Mouse (Mus musculus) adrenal gland, adult 8-10 months (tissue): ENCODE measurements around the gene Mff. TPM values are rescaled to one million over a fixed set of nuclear protein-coding genes. Genes with fewer than 3 reads are reported as not detected.

Experiments
- DNase-seq: peaks from one replicate; pipeline ENCODE4 v3.0.0; 2022
- total RNA-seq, 4 experiments: library from RNA; stranded (reverse); gene quantifications; 2 replicates each; pipeline ENCODE4 v1.2.4; 2022

Gene Mff
- 100 to 1,000 TPM; 124 to 153 (median 137) TPM for total RNA-seq

DNA sequence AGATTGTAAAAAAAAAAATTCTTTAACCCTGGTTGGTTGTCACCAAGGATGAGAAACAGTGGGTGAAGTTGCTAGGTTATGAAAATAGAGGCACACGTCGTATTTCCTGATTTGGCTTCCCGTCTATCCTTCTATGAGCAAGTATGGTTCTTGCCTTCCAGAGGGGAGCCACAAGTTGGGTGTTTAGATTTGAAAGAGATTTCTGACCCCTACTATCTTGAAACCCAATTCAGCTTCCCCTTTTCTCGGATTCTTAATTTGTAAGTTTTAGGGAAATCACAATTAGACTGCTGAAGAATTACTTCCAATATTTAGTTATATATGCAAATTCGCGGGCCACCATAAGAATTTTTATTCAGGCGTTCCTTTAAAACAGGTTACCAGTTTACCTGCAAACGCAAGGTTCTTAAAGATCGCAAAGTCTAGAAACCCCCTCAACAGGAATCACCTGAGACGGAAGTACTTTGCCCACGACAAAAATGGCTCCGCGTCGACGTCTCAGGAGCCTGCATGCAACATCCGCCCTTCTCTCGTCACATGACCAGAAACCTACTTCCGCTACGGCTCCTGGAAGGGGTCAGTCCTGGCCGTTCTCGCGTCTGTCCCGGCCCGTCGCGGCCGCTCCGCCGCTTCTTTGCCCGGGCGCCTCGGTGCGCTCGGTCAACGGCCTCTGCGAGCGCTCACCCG lies at the start of gene Mff:
Gene Mff, plus strand, starts transcription at position 552 of the 687 bp plus-strand sequence.
- peak; percentile 91 for DNase-seq

DNA sequence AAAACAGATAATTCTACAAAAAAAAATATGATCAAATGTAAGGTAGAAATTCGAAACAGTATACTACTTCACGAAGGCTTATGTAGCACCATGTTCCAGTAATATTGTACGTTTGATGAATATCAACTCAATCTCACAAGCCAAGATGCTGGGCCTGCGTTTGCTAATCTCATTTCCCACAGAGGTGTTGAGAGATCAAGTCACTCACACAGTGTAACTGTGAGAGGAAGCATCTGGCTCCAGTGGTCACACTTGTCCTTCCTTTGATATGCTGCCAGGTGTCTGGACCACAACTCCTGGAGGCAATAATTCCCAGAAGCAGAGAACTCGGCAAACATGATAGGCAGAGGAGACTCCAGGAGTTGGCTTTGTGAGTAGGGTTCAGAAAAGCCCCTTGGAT lies 38.4 kb upstream of the Mff start:
- no peak for DNase-seq

DNA sequence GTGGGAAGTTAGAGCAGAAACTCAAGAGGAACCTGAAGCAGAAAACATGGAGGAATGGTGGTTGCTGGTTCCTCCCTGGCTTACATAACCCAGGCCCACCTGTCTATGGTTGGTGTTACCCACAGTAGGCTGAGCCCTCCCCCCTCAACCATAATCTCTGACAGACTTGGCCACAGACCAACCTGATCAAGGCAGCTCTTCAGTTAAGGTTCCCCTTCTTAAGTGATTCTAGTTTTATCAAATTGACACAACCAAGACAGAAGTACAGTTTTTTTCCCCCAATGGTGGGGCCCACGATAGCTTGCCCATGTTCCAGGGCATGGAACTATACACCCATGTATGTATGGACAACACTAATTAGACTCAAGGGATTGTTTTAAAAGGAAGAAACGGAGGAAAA lies 37.8 kb upstream of the Mff start:
- no peak for DNase-seq

DNA sequence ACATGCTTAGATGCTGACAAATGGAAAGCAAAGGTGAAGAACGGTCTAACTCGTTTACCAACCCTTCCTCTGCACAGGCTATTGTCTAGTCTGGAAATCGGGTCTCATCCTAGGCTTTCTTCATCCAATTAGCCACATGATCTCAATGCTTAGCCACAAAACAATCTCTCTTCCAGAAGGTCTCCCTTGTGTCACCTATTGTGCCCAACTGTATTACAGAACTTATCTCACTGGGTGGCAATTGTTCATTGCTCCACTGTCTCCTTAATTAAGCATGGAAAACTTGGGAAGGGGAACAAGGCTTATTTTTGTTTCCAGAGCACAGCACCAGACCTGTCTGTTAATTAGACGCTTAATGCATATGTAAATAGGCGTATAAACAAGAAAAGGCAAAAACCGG lies 36.8 kb upstream of the Mff start:
- no peak for DNase-seq

GRCm38 (mm10) chr1:82695915-82696314 lies 28.8 kb upstream of the Mff start:
- DNase-seq: no peak

GRCm38 (mm10) chr1:82717816-82718512 lies 6.7 kb upstream of the Mff start:
- DNase-seq: no peak

DNA sequence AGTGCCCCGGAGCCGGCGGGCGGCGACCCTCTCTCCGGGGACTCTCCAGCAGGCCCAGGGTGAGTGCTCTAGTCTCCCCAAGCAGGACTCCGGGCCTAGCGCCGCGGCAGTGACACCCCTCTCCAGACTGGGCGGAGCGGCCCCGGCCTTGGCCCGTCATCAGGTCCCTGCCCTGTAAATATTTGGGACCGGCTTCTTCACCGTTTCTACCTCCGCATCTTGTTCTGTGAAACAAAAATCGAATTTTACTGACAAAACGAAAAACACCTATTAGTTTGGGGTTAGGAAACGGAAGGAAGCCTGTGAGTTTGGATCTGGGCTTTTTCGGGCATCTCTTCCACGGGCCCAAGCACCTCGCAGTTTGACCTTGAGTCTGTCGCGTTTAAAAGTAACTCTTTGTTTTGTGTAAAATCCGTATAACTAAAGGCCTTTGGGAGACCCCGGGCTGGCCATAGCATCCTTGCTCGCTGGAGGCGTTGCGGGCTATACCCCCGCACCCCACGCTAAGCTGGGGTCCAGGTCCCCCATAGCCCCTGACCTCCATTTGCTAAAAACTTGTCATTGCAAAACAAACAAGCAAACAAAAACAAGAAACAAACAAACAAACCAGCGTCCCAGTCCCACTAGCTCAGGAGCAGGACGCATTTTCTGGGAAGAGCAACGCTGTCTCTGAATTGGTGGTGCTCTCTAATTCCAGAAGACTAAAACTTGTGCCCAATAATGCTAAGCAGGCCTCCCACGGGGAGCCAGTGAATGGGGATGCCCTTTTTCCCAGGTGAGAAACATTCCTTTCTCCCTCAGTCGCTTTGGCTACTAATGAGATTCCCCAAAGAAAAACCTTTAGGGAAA lies 560 bp downstream of the Mff start:
- peak; percentile 5 for DNase-seq

GRCm38 (mm10) chr1:82725875-82726185 lies 1.1 kb downstream of the Mff start:
- DNase-seq: no peak

DNA sequence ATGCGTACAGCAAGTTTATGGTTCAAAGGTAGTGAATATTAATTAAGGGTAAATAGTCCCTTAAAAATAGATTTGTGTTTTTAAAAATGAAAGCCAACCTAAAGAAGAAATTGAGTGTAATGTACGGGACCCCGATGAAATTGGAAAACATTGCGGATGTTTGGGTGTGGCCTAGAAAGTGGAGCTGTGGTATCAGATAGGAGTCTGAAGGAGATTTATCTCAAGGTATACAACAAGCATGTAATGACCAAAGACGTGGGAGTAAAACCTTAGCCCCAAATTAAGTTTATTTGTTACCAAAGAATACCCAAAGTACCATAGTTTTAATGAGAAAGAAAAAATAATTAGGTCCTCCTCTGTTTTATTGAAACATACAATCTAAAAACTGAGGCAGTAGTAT lies 1.8 kb downstream of the Mff start:
- no peak for DNase-seq

DNA sequence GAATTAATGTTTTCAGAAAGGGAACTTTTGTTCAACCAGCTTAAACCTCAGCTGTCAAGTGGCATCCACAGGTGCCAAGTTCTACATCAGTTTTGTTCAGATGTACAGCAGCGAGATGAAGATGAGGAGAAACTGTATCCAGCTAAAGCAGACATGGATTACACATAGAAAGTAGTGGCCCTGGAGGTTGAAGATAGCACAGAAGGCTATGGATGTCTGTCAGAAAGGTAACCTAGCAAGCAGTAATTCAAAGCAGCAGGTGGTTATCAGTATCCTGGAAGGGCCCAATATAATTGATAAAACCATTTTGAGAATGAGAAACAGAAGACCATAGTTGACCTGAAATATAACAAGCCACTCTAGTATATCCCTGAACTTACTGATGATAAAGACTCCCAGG lies 8.7 kb downstream of the Mff start:
- DNase-seq: no peak

GRCm38 (mm10) chr1:82738066-82738465 lies 13.4 kb downstream of the Mff start:
- no peak for DNase-seq

DNA sequence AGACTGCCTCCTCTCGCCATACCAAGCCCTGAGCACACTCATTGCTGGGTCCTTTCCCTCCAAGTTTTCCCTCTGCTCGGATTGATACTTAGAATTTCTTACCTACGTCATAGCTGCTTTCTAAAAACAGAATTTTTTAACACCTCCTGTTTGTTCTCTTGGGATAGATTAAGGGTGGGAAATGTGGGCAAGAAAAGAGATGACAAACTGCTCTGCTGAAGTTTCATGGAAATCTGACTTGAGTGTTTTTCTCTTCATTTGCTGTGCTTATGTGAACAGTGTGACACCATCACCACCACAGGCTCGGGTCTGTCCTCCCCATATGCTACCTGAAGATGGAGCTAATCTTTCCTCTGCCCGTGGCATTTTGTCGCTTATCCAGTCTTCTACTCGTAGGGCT lies 16.8 kb downstream of the Mff start:
- DNase-seq: no peak

DNA sequence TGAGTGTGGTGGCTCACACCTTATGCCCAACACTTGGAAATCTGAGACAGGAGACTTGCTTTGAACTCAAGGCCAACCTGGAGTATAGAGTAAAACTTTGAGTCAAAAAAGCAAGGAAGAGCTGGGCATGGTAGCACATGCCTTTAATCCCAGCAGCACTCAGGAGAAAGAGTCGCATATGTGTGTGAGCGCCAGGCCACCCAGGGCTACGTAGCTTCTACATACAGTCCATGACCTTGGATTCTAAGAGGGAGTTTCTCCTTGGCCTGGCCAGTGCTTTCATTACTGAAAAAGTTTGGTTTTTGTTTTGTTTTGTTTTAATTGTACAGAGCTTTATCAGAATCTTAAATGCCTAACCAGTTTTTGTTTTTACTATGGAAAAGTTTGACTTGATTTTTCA lies 19.3 kb downstream of the Mff start:
- DNase-seq: peak; percentile 9

DNA sequence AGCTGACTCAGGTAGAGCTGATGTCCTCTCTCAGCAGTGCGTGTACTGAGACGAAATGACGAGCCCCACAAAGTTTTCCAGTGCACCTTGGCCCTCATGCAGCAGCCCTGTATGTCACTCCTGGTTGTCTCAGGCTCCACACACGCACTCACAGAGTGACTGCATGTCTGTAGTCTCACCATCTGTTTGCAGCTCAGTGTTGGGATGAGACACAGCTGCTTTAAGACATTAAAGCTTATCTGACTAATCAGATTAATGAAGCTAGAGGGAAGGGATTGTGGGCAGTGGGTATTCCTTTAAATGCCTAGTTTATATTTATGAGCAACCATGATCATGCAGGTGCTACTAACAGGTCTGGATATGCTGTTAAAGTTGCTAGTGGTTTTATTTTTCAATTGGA lies 21.7 kb downstream of the Mff start:
- DNase-seq: no peak

- DNase-seq: no peak
Observed at GRCm38 (mm10) chr1:82747714-82748452, 23.2 kb downstream of the Mff start.

GRCm38 (mm10) chr1:82759520-82759919 lies 34.8 kb downstream of the Mff start:
- no peak for DNase-seq

DNA sequence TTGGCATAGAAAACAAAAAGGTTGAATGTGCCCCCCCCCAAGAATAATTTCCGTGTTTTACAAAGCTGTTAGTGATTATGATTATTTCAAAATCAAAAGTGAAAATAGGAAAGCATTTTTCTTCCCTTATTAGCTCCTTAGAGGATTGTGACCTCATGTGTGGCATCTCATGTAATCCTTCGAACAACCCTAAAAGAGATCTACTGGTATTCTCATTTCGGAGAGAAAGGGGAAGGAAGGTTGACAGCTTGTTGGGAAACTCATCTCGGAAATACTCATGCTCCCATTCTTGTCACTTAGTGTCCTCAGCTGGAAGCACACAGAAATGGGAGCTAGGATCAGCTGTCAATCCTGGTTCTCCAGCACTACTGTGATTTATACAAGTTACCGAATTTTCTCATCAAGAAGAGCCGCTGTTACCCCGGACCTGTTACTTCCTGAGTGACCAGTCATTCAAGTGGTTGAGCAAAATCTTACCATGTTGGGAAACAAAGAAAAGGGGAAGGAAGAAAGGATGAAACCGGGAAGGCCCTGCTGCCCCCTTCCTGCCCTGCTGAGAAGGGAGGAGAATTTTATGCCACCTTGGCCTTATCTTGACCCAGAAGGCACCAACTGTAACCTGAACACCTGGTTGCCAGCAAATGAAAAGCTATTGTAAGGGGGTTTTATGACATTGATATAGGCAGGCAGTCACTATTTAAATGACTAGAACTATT lies 36.9 kb downstream of the Mff start:
- no peak for DNase-seq

- DNase-seq: no peak
Observed at GRCm38 (mm10) chr1:82762274-82762673, 37.6 kb downstream of the Mff start.

- no peak for DNase-seq
Observed at GRCm38 (mm10) chr1:82766227-82766626, 41.5 kb downstream of the Mff start.

GRCm38 (mm10) chr1:82766641-82767040 lies 42.0 kb downstream of the Mff start:
- DNase-seq: no peak

DNA sequence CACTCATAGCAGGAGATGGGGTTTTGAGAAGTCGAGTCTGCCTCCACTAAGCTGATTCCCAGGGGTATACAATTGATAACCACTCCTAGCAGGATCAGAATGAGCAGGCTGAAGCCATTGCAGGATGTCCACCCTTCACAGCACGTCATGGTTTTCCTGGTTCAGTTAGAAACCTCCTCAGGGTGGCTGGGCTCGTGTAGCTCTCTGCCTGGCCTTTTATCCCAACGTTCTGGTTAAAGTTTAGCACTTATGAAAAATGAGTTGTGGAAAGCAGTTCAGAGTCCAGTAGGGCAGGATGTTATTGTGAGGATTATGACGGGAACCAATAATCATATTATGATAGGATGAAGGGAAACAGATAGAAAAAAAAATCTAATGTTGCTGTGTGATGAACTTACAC lies 43.6 kb downstream of the Mff start, which contains the start of gene Tm4sf20:
Gene Tm4sf20, minus strand, starts transcription at position 193 of the 400 bp plus-strand sequence.
- no peak for DNase-seq

DNA sequence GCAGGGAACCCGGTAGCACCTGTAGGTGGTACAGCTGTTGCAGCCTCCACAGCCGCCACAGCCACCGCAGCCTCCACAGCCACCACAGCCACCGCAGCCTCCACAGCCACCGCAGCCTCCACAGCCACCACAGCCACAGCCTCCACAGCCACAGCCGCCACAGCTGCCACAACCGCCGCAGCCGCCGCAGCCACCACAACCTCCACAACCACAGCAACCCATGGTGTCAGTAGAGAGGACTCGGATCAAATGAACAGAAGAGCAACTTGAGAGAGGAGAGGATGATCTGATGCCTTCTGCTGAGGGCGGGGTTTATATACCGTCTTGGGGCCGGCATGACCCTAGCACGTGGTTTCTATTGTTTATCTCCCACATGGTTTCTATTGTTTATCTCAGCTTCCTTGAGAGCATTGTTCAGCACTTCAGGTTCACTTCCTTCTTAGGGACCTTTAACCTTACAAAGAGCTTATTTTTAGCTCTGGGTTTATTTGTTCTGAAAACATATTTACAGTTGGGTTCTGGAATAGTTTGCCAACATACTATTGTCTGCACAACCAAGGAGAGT lies 46.4 kb downstream of the Mff start, which contains the start of gene Gm47791:
Gene Gm47791, minus strand, starts transcription at position 222 of the 565 bp plus-strand sequence.
- no peak for DNase-seq
